Mouse (Mus musculus): ENCODE results near the gene Fzd7. TPM values are rescaled to one million over a fixed set of nuclear protein-coding genes. Genes with fewer than 3 reads are reported as not detected.

Fzd7 gene
- total and polyA plus RNA-seq, 3 experiments = 4.0 to 10.1 (median 4.8) TPM

GRCm38 (mm10) chr1:59439252-59439651 lies 43.0 kb upstream of the Fzd7 start:
- DNase-seq (ENCODE audit: extremely low read depth) = no peak
- peaks cover 5% of the 10 kb centered on the region for H3K9me3 ChIP-seq (replicated peaks; ENCODE audit: low read length)
- no peaks in the 10 kb centered on the region for H3K36me3 ChIP-seq (replicated peaks in 1 of 2; ENCODE audit: control insufficient read depth in 1 of 2, insufficient read depth in 1 of 2, low read length in 1 of 2)
- H3K4me2 ChIP-seq (ENCODE audit: insufficient read depth, low read depth, poor library complexity, severe bottlenecking) = no peak overlapping the region
- peaks cover 21 to 36% of the 10 kb centered on the region in 2 experiments for H3K4me1 ChIP-seq (ENCODE audit: control insufficient read depth in 1 of 2, insufficient read depth in 2 of 2)
- no peaks in the 10 kb centered on the region for H3K27me3 ChIP-seq (replicated peaks)
- no peaks in the 10 kb centered on the region for H3K79me2 ChIP-seq (replicated peaks; ENCODE audit: control insufficient read depth, extremely low read depth, insufficient read depth, poor library complexity, severe bottlenecking)
- no peak overlapping the region for H3K9ac ChIP-seq (ENCODE audit: insufficient read depth, low read depth)
- H3K4me3 ChIP-seq (replicated peaks in 1 of 3; ENCODE audit: low read depth in 2 of 3, low read length in 2 of 3, poor library complexity in 1 of 3) = no peak overlapping the region
- H3K27ac ChIP-seq (ENCODE audit: insufficient read depth, low read depth) = no peak overlapping the region
- in situ Hi-C loops (cut with MboI; ENCODE audit: low pct_ligation_motif_present, low pct_unique_long_range_greater_than_20kb, low sequenced_read_pairs) = no loop called here
- dilution Hi-C loops (cut with MboI; ENCODE audit: extremely low pct_ligation_motif_present, extremely low pct_unique_long_range_greater_than_20kb, low sequenced_read_pairs) = no loop called here
- TF ChIP-seq TBP (conservative IDR thresholded peaks at IDR 0.05; ENCODE audit: low read depth, low read length) (no peak), MAFK (IDR thresholded peaks at IDR 0.05; ENCODE audit: insufficient replicate concordance, low read length) (no peak), GABPA (IDR thresholded peaks at IDR 0.05; ENCODE audit: insufficient replicate concordance, low read depth, low read length) (no peak), CTCF (conservative IDR thresholded peaks at IDR 0.05 in 1 of 2, IDR thresholded peaks at IDR 0.05 in 1 of 2; ENCODE audit: low read depth in 2 of 2, low read length in 2 of 2) (no peak), RCOR1 (conservative IDR thresholded peaks at IDR 0.05; ENCODE audit: low read depth, low read length) (no peak), CHD1 (IDR thresholded peaks at IDR 0.05; ENCODE audit: low read depth, low read length) (no peak), NRF1 (IDR thresholded peaks at IDR 0.05; ENCODE audit: low read depth, low read length) (no peak), MYC (IDR thresholded peaks at IDR 0.05; ENCODE audit: low read depth, low read length) (no peak), RAD21 (IDR thresholded peaks at IDR 0.05; ENCODE audit: low read depth, low read length) (no peak), MEF2A (IDR thresholded peaks at IDR 0.05; ENCODE audit: borderline replicate concordance, low read depth, low read length) (no peak), ETS1 (conservative IDR thresholded peaks at IDR 0.05; ENCODE audit: low read depth, low read length) (no peak), EP300 (IDR thresholded peaks at IDR 0.05; ENCODE audit: low read length) (no peak), ELF1 (IDR thresholded peaks at IDR 0.05; ENCODE audit: low read depth, low read length) (no peak), MAZ (IDR thresholded peaks at IDR 0.05; ENCODE audit: low read depth, low read length) (no peak), MAX (IDR thresholded peaks at IDR 0.05; ENCODE audit: low read length) (no peak), ZMIZ1 (IDR thresholded peaks at IDR 0.05; ENCODE audit: low read depth, low read length) (no peak), ZC3H11A (IDR thresholded peaks at IDR 0.05; ENCODE audit: low read depth, low read length) (no peak), KAT2A (IDR thresholded peaks at IDR 0.05; ENCODE audit: insufficient replicate concordance, low read length) (no peak), CHD2 (IDR thresholded peaks at IDR 0.05; ENCODE audit: low read length) (no peak)

- in situ Hi-C loops (cut with MboI; ENCODE audit: low pct_ligation_motif_present, low pct_unique_long_range_greater_than_20kb, low sequenced_read_pairs) (no loop called here), dilution Hi-C loops (cut with MboI; ENCODE audit: extremely low pct_ligation_motif_present, extremely low pct_unique_long_range_greater_than_20kb, low sequenced_read_pairs) (no loop called here)
- H3K4me1 ChIP-seq (ENCODE audit: control insufficient read depth in 1 of 2, insufficient read depth in 2 of 2) = peaks cover 18 to 33% of the 10 kb centered on the region in 2 experiments
- peaks cover 5% of the 10 kb centered on the region for H3K9me3 ChIP-seq (replicated peaks; ENCODE audit: low read length)
- no peaks in the 10 kb centered on the region for H3K36me3 ChIP-seq (replicated peaks in 1 of 2; ENCODE audit: control insufficient read depth in 1 of 2, insufficient read depth in 1 of 2, low read length in 1 of 2)
- H3K27me3 ChIP-seq (replicated peaks) = no peaks in the 10 kb centered on the region
- DNase-seq (ENCODE audit: extremely low read depth) = no peak
- H3K9ac ChIP-seq (ENCODE audit: insufficient read depth, low read depth) = no peak overlapping the region
- no peak overlapping the region for H3K27ac ChIP-seq (ENCODE audit: insufficient read depth, low read depth)
- H3K79me2 ChIP-seq (replicated peaks; ENCODE audit: control insufficient read depth, extremely low read depth, insufficient read depth, poor library complexity, severe bottlenecking) = no peaks in the 10 kb centered on the region
- H3K4me3 ChIP-seq (replicated peaks in 1 of 3; ENCODE audit: low read depth in 2 of 3, low read length in 2 of 3, poor library complexity in 1 of 3) = no peak overlapping the region
- no peak overlapping the region for H3K4me2 ChIP-seq (ENCODE audit: insufficient read depth, low read depth, poor library complexity, severe bottlenecking)
- TF ChIP-seq ZMIZ1 (IDR thresholded peaks at IDR 0.05; ENCODE audit: low read depth, low read length) (no peak), NRF1 (IDR thresholded peaks at IDR 0.05; ENCODE audit: low read depth, low read length) (no peak), USF2 (conservative IDR thresholded peaks at IDR 0.05; ENCODE audit: low read depth, low read length) (no peak), TCF12 (IDR thresholded peaks at IDR 0.05; ENCODE audit: low read depth, low read length) (no peak), RCOR1 (conservative IDR thresholded peaks at IDR 0.05; ENCODE audit: low read depth, low read length) (no peak), SIN3A (IDR thresholded peaks at IDR 0.05; ENCODE audit: low read length) (no peak), RAD21 (IDR thresholded peaks at IDR 0.05; ENCODE audit: low read depth, low read length) (no peak), HCFC1 (IDR thresholded peaks at IDR 0.05; ENCODE audit: low read depth, low read length) (no peak), ZKSCAN1 (IDR thresholded peaks at IDR 0.05; ENCODE audit: borderline replicate concordance, low read depth, low read length) (no peak), CTCF (conservative IDR thresholded peaks at IDR 0.05 in 1 of 2, IDR thresholded peaks at IDR 0.05 in 1 of 2; ENCODE audit: low read depth in 2 of 2, low read length in 2 of 2) (no peak), USF1 (IDR thresholded peaks at IDR 0.05; ENCODE audit: low read depth, low read length) (no peak), CHD1 (IDR thresholded peaks at IDR 0.05; ENCODE audit: low read depth, low read length) (no peak), ZNF384 (IDR thresholded peaks at IDR 0.05; ENCODE audit: low read depth, low read length) (no peak), JUN (IDR thresholded peaks at IDR 0.05; ENCODE audit: insufficient read depth, low read depth, low read length) (no peak), MYC (IDR thresholded peaks at IDR 0.05; ENCODE audit: low read depth, low read length) (no peak), MAZ (IDR thresholded peaks at IDR 0.05; ENCODE audit: low read depth, low read length) (no peak), POLR2A (IDR thresholded peaks at IDR 0.05; ENCODE audit: low read depth, low read length) (no peak)
These were observed 42.3 kb upstream of the Fzd7 start for GRCm38 (mm10) chr1:59439941-59440340.
